In the genomic region with DNA sequence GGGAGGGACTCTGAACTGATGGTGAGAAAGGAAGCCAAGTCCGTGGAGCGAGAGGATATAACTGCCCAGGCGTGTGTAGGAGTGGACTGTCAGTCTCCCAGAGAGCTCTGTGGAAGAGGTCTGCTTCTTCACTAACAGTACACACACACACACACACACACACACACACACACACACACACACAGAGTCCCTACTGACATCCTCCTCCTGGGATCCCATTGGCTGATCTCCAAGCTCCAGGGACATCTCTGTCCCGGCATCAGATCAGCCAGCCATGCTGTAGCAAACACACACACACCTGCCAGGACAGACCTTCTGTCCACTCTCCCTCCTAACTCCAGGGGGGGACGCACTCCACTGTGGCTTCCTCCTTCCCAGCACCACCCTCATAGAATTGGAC, we compare ENCODE assay signal across 12 mouse cellular contexts.
DNase-seq lines count a peak whose midpoint lies in the region; ATAC-seq lines count a peak whose summit lies in the region.
"Had no signal": no experiment of that assay in that cellular context is flagged by ENCODE, and none has a peak within 500 bp of the region (broad histone marks: within the 10 kb centered on the region; RNA-seq: fewer than 3 reads in every experiment).

No protein-coding gene starts in this region.

- H3K27me3 ChIP-seq in heart, embryonic 10.5 days (ENCODE audit: insufficient read depth, poor library complexity, severe bottlenecking): peaks cover 25% of the 10 kb centered on the region; the same call in 1 of the 2 replicates
- no peaks in the 10 kb centered on the region for H3K27me3 ChIP-seq in hindbrain, embryonic 15.5 days
- H3K27me3 ChIP-seq: liver, embryonic 15.5 days had no signal

- H3K9ac ChIP-seq in hindbrain, embryonic 15.5 days: no peak overlapping the region
- H3K9ac ChIP-seq: liver, embryonic 15.5 days had no signal

- H3K4me3 ChIP-seq in heart, embryonic 10.5 days: no peak overlapping the region
- no peak overlapping the region for H3K4me3 ChIP-seq in hindbrain, embryonic 15.5 days
- H3K4me3 ChIP-seq: liver, embryonic 15.5 days had no signal

- peaks cover 29% of the 10 kb centered on the region for H3K4me1 ChIP-seq in heart, embryonic 10.5 days
- peaks cover 37% of the 10 kb centered on the region for H3K4me1 ChIP-seq in hindbrain, embryonic 15.5 days (replicated peaks)
- H3K4me1 ChIP-seq: liver, embryonic 15.5 days had no signal

- H3K4me2 ChIP-seq in hindbrain, embryonic 15.5 days: no peak overlapping the region
- H3K4me2 ChIP-seq: liver, embryonic 15.5 days had no signal

- ATAC-seq in hindbrain, embryonic 15.5 days (ENCODE audit: low FRiP score, low read depth): no peak
- no peak for ATAC-seq in megakaryocyte progenitor cell, adult 5-6 weeks (replicated peaks; ENCODE audit: poor library complexity)

- H3K36me3 ChIP-seq in heart, embryonic 10.5 days: no peaks in the 10 kb centered on the region
- no peaks in the 10 kb centered on the region for H3K36me3 ChIP-seq in hindbrain, embryonic 15.5 days
- H3K36me3 ChIP-seq: liver, embryonic 15.5 days had no signal

- no peak for DNase-seq in heart, embryonic 10.5 days (ENCODE audit: low spot score)
- DNase-seq in heart, adult 18-20 months: no peak
- peak; percentile 76 for DNase-seq in retina, postnatal 1 day
- DNase-seq in retina, embryonic 14.5 days (ENCODE audit: low spot score): no peak
- DNase-seq in ovary, postnatal 36 days (ENCODE audit: low spot score): no peak
- no peak for DNase-seq in urinary bladder, postnatal 25 days (ENCODE audit: low spot score)
- DNase-seq: right cerebral cortex, postnatal 14 days had no signal

- WGBS in heart, embryonic 10.5 days: 63% methylated on average over 5 of the region's 5 CpGs
- 49% methylated on average over 5 of the region's 5 CpGs for WGBS in hindbrain, embryonic 15.5 days

- H3K27ac ChIP-seq in heart, embryonic 10.5 days: 0 out of 2 replicates have a peak overlapping the region, but pooled peaks have one; percentile 8
- H3K27ac ChIP-seq in hindbrain, embryonic 15.5 days (replicated peaks): peak overlapping the region; percentile 34; the same call in 1 of the 2 replicates
- H3K27ac ChIP-seq: kidney, postnatal 0 days; liver, embryonic 15.5 days; stomach, postnatal 0 days had no signal

- H3K9me3 ChIP-seq in heart, embryonic 10.5 days: no peaks in the 10 kb centered on the region
- no peaks in the 10 kb centered on the region for H3K9me3 ChIP-seq in hindbrain, embryonic 15.5 days
- H3K9me3 ChIP-seq: liver, embryonic 15.5 days had no signal
